Mouse (Mus musculus): Measurements from ENCODE around the gene Olfr1206.

Gene Olfr1206

GRCm38 (mm10) chr2:88862931-88863330 lies at the start of gene Olfr1206:
Gene Olfr1206 (plus strand): TSS chr2:88863231.
- DNase-seq, result no peak

GRCm38 (mm10) chr2:88814196-88814595 lies 48.8 kb upstream of the Olfr1206 start, which contains the start of gene Olfr1202:
Gene Olfr1202 (plus strand): TSS chr2:88814496.
- DNase-seq, result no peak

- no peak for DNase-seq
Observed at GRCm38 (mm10) chr2:88829437-88829836, 33.6 kb upstream of the Olfr1206 start, which contains the start of gene Olfr1205. Gene Olfr1205 (plus strand): TSS chr2:88829737.

- no peak for DNase-seq
Observed at GRCm38 (mm10) chr2:88838477-88838876, 24.6 kb upstream of the Olfr1206 start.

- DNase-seq, result no peak
Observed at GRCm38 (mm10) chr2:88848992-88849391, 14.0 kb upstream of the Olfr1206 start, which contains the start of gene Olfr1204. Gene Olfr1204 (plus strand): TSS chr2:88849292.

GRCm38 (mm10) chr2:88902211-88902610 lies 39.2 kb downstream of the Olfr1206 start, which contains the start of gene Olfr1208:
Gene Olfr1208 (minus strand): TSS chr2:88902311.
- DNase-seq, result no peak

- no peak for DNase-seq
Observed at GRCm38 (mm10) chr2:88915057-88915456, 52.0 kb downstream of the Olfr1206 start, which contains the start of gene Olfr1209. Gene Olfr1209 (minus strand): TSS chr2:88915157.

Measured in cerebellum, postnatal 25 days (tissue).